ENCODE assay signal across 29 mouse cellular contexts in genomic region chr15:80703495-80703894, GRCm38 (mm10). TPM values are rescaled to one million over a fixed set of nuclear protein-coding genes. Genes with fewer than 3 reads are reported as not detected.
DNase-seq lines count a peak whose midpoint lies in the region; ATAC-seq lines count a peak whose summit lies in the region.
"Had no signal": no experiment of that assay in that cellular context is flagged by ENCODE, and none has a peak within 500 bp of the region (broad histone marks: within the 10 kb centered on the region; RNA-seq: fewer than 3 reads in every experiment).

No protein-coding gene starts in this region.

- H3K4me1 ChIP-seq in embryonic facial prominence, embryonic 14.5 days (ENCODE audit: control insufficient read depth, insufficient read depth, low read length), result peaks cover 16% of the 10 kb centered on the region
- H3K4me1 ChIP-seq in embryonic facial prominence, embryonic 10.5 days, result peaks cover 17% of the 10 kb centered on the region
- peaks cover 26% of the 10 kb centered on the region for H3K4me1 ChIP-seq in embryonic facial prominence, embryonic 15.5 days
- H3K4me1 ChIP-seq in intestine, embryonic 16.5 days (ENCODE audit: control insufficient read depth, insufficient read depth, low read length), result peaks cover 15% of the 10 kb centered on the region

- WGBS in embryonic facial prominence, embryonic 14.5 days, result 65% methylated on average over 2 of the region's 2 CpGs
- WGBS in embryonic facial prominence, embryonic 10.5 days, result 82% methylated on average over 2 of the region's 2 CpGs
- WGBS in embryonic facial prominence, embryonic 15.5 days, result 73% methylated on average over 2 of the region's 2 CpGs
- WGBS in intestine, embryonic 16.5 days, result 74% methylated on average over 2 of the region's 2 CpGs

- no peak overlapping the region for H3K9ac ChIP-seq in embryonic facial prominence, embryonic 14.5 days (ENCODE audit: low read depth, low read length)
- H3K9ac ChIP-seq in embryonic facial prominence, embryonic 15.5 days, result no peak overlapping the region
- H3K9ac ChIP-seq in intestine, embryonic 16.5 days (ENCODE audit: low read depth, low read length), result no peak overlapping the region
- H3K9ac ChIP-seq: embryonic facial prominence, embryonic 13.5 days; hindbrain, embryonic 13.5 days; limb, embryonic 15.5 days; liver, embryonic 13.5 days; neural tube, embryonic 15.5 days had no signal

- no peak overlapping the region for H3K4me3 ChIP-seq in embryonic facial prominence, embryonic 14.5 days (ENCODE audit: low read depth, low read length)
- no peak overlapping the region for H3K4me3 ChIP-seq in embryonic facial prominence, embryonic 10.5 days
- H3K4me3 ChIP-seq in embryonic facial prominence, embryonic 15.5 days (replicated peaks), result no peak overlapping the region
- H3K4me3 ChIP-seq in intestine, embryonic 16.5 days (ENCODE audit: low read length), result no peak overlapping the region
- H3K4me3 ChIP-seq: embryonic facial prominence, embryonic 13.5 days; hindbrain, embryonic 13.5 days; limb, embryonic 10.5 days; limb, embryonic 15.5 days; liver, embryonic 13.5 days; neural tube, embryonic 15.5 days had no signal

- DNase-seq in embryonic facial prominence, embryonic 14.5 days (ENCODE audit: low spot score), result no peak
- DNase-seq in embryonic facial prominence, embryonic 10.5 days (ENCODE audit: low spot score), result no peak
- peak; percentile 21 to 36 for DNase-seq in right cerebral cortex, postnatal 10 days (ENCODE audit: low spot score in 2 of 2)
- no peak for DNase-seq in right cerebral cortex, adult 2 months (ENCODE audit: low spot score in 2 of 2)
- DNase-seq in thymus, postnatal 14 days, result peak; percentile 52
- no peak for DNase-seq in left cerebral cortex, adult 8-10 months (ENCODE audit: low spot score in 2 of 2)
- DNase-seq: adrenal gland, adult 2 months; adrenal gland, postnatal 36 days; embryo, embryonic 11 days; gastrocnemius, postnatal 25 days; heart, adult 18-20 months; heart, postnatal 4 days; kidney, adult 9 months; kidney, postnatal 10 days; liver, embryonic 13.5 days; lung, adult 18-20 months; lung, postnatal 4 days; midbrain, embryonic 14.5 days; spleen, adult 18-20 months had no signal

- no peaks in the 10 kb centered on the region for H3K27me3 ChIP-seq in embryonic facial prominence, embryonic 14.5 days (replicated peaks; ENCODE audit: control insufficient read depth, insufficient read depth, low read length)
- no peaks in the 10 kb centered on the region for H3K27me3 ChIP-seq in embryonic facial prominence, embryonic 10.5 days (replicated peaks; ENCODE audit: low read depth, poor library complexity, severe bottlenecking)
- H3K27me3 ChIP-seq in embryonic facial prominence, embryonic 15.5 days, result no peaks in the 10 kb centered on the region
- H3K27me3 ChIP-seq in intestine, embryonic 16.5 days (replicated peaks; ENCODE audit: control insufficient read depth, insufficient read depth, low read length), result no peaks in the 10 kb centered on the region
- H3K27me3 ChIP-seq: limb, embryonic 15.5 days; neural tube, embryonic 15.5 days had no signal

- H3K4me2 ChIP-seq in embryonic facial prominence, embryonic 14.5 days (ENCODE audit: low read depth, low read length), result no peak overlapping the region
- H3K4me2 ChIP-seq in embryonic facial prominence, embryonic 15.5 days (replicated peaks), result no peak overlapping the region
- H3K4me2 ChIP-seq in intestine, embryonic 16.5 days (ENCODE audit: low read depth, low read length), result no peak overlapping the region
- H3K4me2 ChIP-seq: liver, embryonic 13.5 days had no signal

- 0 out of 2 replicates have a peak overlapping the region, but pooled peaks have one; percentile 15 for H3K27ac ChIP-seq in embryonic facial prominence, embryonic 14.5 days (replicated peaks; ENCODE audit: low read depth, low read length)
- no peak overlapping the region for H3K27ac ChIP-seq in embryonic facial prominence, embryonic 10.5 days (replicated peaks)
- H3K27ac ChIP-seq in embryonic facial prominence, embryonic 15.5 days (replicated peaks), result 0 out of 2 replicates have a peak overlapping the region, but pooled peaks have one; percentile 19
- H3K27ac ChIP-seq in intestine, embryonic 16.5 days (ENCODE audit: low read length), result no peak overlapping the region
- H3K27ac ChIP-seq: embryonic facial prominence, embryonic 13.5 days; hindbrain, embryonic 13.5 days; limb, embryonic 10.5 days; limb, embryonic 15.5 days; liver, embryonic 13.5 days; neural tube, embryonic 15.5 days had no signal

- no peak for ATAC-seq in embryonic facial prominence, embryonic 14.5 days (ENCODE audit: low read depth)
- no peak for ATAC-seq in embryonic facial prominence, embryonic 15.5 days (ENCODE audit: insufficient number of reproducible peaks, low FRiP score, low TSS enrichment, low read depth)
- no peak for ATAC-seq in intestine, embryonic 16.5 days

- H3K36me3 ChIP-seq in embryonic facial prominence, embryonic 14.5 days (ENCODE audit: control insufficient read depth, insufficient read depth, low read length), result no peaks in the 10 kb centered on the region
- no peaks in the 10 kb centered on the region for H3K36me3 ChIP-seq in embryonic facial prominence, embryonic 10.5 days (replicated peaks)
- H3K36me3 ChIP-seq in embryonic facial prominence, embryonic 15.5 days, result no peaks in the 10 kb centered on the region
- H3K36me3 ChIP-seq in intestine, embryonic 16.5 days (ENCODE audit: control insufficient read depth, insufficient read depth, low read length), result no peaks in the 10 kb centered on the region
- H3K36me3 ChIP-seq: embryonic facial prominence, embryonic 13.5 days; hindbrain, embryonic 13.5 days; limb, embryonic 10.5 days; limb, embryonic 15.5 days; liver, embryonic 13.5 days; neural tube, embryonic 15.5 days had no signal

- H3K9me3 ChIP-seq in embryonic facial prominence, embryonic 14.5 days (ENCODE audit: control insufficient read depth, low read length), result no peaks in the 10 kb centered on the region
- no peaks in the 10 kb centered on the region for H3K9me3 ChIP-seq in embryonic facial prominence, embryonic 10.5 days
- no peaks in the 10 kb centered on the region for H3K9me3 ChIP-seq in embryonic facial prominence, embryonic 15.5 days (replicated peaks)
- no peaks in the 10 kb centered on the region for H3K9me3 ChIP-seq in intestine, embryonic 16.5 days (ENCODE audit: control insufficient read depth, low read length)
- H3K9me3 ChIP-seq: embryonic facial prominence, embryonic 13.5 days; hindbrain, embryonic 13.5 days; limb, embryonic 10.5 days; limb, embryonic 15.5 days; liver, embryonic 13.5 days; megakaryocyte, embryonic 14.5 days; neural tube, embryonic 15.5 days had no signal

RNA-seq across cellular contexts. Expression of gene Tnrc6b, which starts 7.6 kb away (rescaled TPM):
- 12.5 and 16.1 TPM in 2 replicates for polyA plus RNA-seq in embryonic facial prominence, embryonic 14.5 days (2014; fragmentation: Nextera tagmentation; extraction: Ambion mirVana)
- 44.2 and 46.9 TPM in 2 replicates for polyA plus RNA-seq in embryonic facial prominence, embryonic 10.5 days (2016; fragmentation: Nextera tagmentation; extraction: Ambion mirVana)
- polyA plus RNA-seq in embryonic facial prominence, embryonic 15.5 days (2015; fragmentation: Nextera tagmentation; extraction: Ambion mirVana), result 23.9 and 28.3 TPM in 2 replicates
- 18.0 and 18.2 TPM in 2 replicates for polyA plus RNA-seq in intestine, embryonic 16.5 days (2015; fragmentation: Nextera tagmentation; extraction: Ambion mirVana)
- total RNA-seq in left cerebral cortex, adult 8-10 months (2022), result 100 to 1,000 TPM in 3 of 4 experiments, 10 to 100 TPM in 1; 92.1 to 137 (median 115) TPM

RNA-seq across cellular contexts. Expression of gene Fam83f, which starts 31.8 kb away (rescaled TPM):
- 2.2 and 2.9 TPM in 2 replicates for polyA plus RNA-seq in embryonic facial prominence, embryonic 14.5 days (2014; fragmentation: Nextera tagmentation; extraction: Ambion mirVana)
- 3.6 and 4.8 TPM in 2 replicates for polyA plus RNA-seq in embryonic facial prominence, embryonic 10.5 days (2016; fragmentation: Nextera tagmentation; extraction: Ambion mirVana)
- 8.4 and 9.0 TPM in 2 replicates for polyA plus RNA-seq in embryonic facial prominence, embryonic 15.5 days (2015; fragmentation: Nextera tagmentation; extraction: Ambion mirVana)
- polyA plus RNA-seq in intestine, embryonic 16.5 days (2015; fragmentation: Nextera tagmentation; extraction: Ambion mirVana), result 24.9 and 29.2 TPM in 2 replicates
- under 1 TPM; 0.28 to 0.50 (median 0.43) TPM for total RNA-seq in left cerebral cortex, adult 8-10 months (2022)
- polyA plus RNA-seq: activated CD4-positive, CD25-positive, alpha-beta regulatory T cell, adult 4 months; forebrain, embryonic 14.5 days had no signal

Comparison
In these comparisons a context has a peak if more than half of its experiments do, and no peak if none do; other contexts are left out.
1. DNase-seq: peak in right cerebral cortex, postnatal 10 days (2 of 2) and thymus, postnatal 14 days (single experiment); none in embryonic facial prominence, embryonic 14.5 days (single experiment), embryonic facial prominence, embryonic 10.5 days (single experiment), right cerebral cortex, adult 2 months (0 of 2) and left cerebral cortex, adult 8-10 months (0 of 2).
2. H3K27ac ChIP-seq: peak in embryonic facial prominence, embryonic 14.5 days (single experiment) and embryonic facial prominence, embryonic 15.5 days (single experiment); none in embryonic facial prominence, embryonic 10.5 days (single experiment) and intestine, embryonic 16.5 days (single experiment).